Mouse (Mus musculus) ES-E14 (cell line): Measurements from ENCODE around the gene Pou3f1. TPM values are rescaled to one million over a fixed set of nuclear protein-coding genes. Genes with fewer than 3 reads are reported as not detected.

ENCODE experiments used
- DNase-seq: peaks from one replicate; pipeline ENCODE4 v3.0.0-alpha.2; 2013; ENCODE audit warnings: low read depth, low spot score
- H3K27ac ChIP-seq: 2 replicates; pipeline ENCODE4 v1.5.1; 2012; ENCODE audit warnings: low read depth, mild to moderate bottlenecking, low read length, moderate library complexity, mixed read lengths; ENCODE audit not compliant: poor library complexity, insufficient read depth, severe bottlenecking
- H3K36me3 ChIP-seq: 2 replicates; pipeline ENCODE4 v1.6.1; 2012; ENCODE audit warnings: mild to moderate bottlenecking, low read length, moderate library complexity, mixed read lengths; ENCODE audit not compliant: control insufficient read depth, poor library complexity, insufficient read depth, severe bottlenecking
- H3K4me1 ChIP-seq, 2 experiments: fragments of 150-350 bp in 1 of 2; sonication (generic) in 1 of 2; 2 replicates each; pipeline ENCODE4 v1.6.1; 2012; ENCODE audit warnings: low read length in 2 of 2, mild to moderate bottlenecking in 1 of 2, mixed read lengths in 1 of 2; ENCODE audit not compliant: control insufficient read depth in 2 of 2, insufficient read depth in 2 of 2, poor library complexity in 1 of 2
- H3K4me3 ChIP-seq, 2 experiments: fragments of 150-350 bp in 1 of 2; sonication (generic) in 1 of 2; 2 replicates each; pipeline ENCODE4 v1.5.1; 2012; ENCODE audit warnings: low read length in 2 of 2, low read depth in 1 of 2, mild to moderate bottlenecking in 1 of 2, mixed read lengths in 1 of 2; ENCODE audit not compliant: insufficient read depth in 1 of 2, poor library complexity in 1 of 2, severe bottlenecking in 1 of 2
- H3K9ac ChIP-seq: 2 replicates; pipeline ENCODE4 v1.6.1; 2012; ENCODE audit warnings: low read depth, mild to moderate bottlenecking, low read length, mixed read lengths; ENCODE audit not compliant: poor library complexity, insufficient read depth, severe bottlenecking
- H3K9me3 ChIP-seq: fragments of 150-350 bp; sonication (generic); 2 replicates; pipeline ENCODE4 v1.6.1; 2012; ENCODE audit warnings: low read depth, mild to moderate bottlenecking, low read length; ENCODE audit not compliant: control insufficient read depth, insufficient read depth
- CHD2 ChIP-seq: IDR thresholded peaks from 2 replicates; pipeline ENCODE4 v1.6.1; 2014; ENCODE audit warnings: mild to moderate bottlenecking, low read depth, low read length, inconsistent platforms
- HCFC1 ChIP-seq: IDR thresholded peaks from 2 replicates; pipeline ENCODE4 v1.6.1; 2012; ENCODE audit warnings: low read length, inconsistent platforms, borderline replicate concordance; ENCODE audit not compliant: insufficient read depth
- MAFK ChIP-seq: IDR thresholded peaks from 2 replicates; pipeline ENCODE4 v1.6.1; 2014; ENCODE audit warnings: mild to moderate bottlenecking, low read depth, low read length, inconsistent platforms; ENCODE audit not compliant: insufficient read depth
- ZC3H11A ChIP-seq: IDR thresholded peaks from 2 replicates; pipeline ENCODE4 v1.6.1; 2012; ENCODE audit warnings: low read depth, mild to moderate bottlenecking, inconsistent platforms, low read length, borderline replicate concordance
- ZNF384 ChIP-seq: IDR thresholded peaks from 2 replicates; pipeline ENCODE4 v1.6.1; 2012; ENCODE audit warnings: low read depth, low read length, inconsistent platforms
- in situ Hi-C, 2 experiments: fragments of 600-800 bp; cut with MboI; formaldehyde crosslinking; loops; one replicate each; pipeline ENCODE4 v1.15.1; 2025; ENCODE audit warnings: low sequenced_read_pairs in 2 of 2, inconsistent platforms in 1 of 2; ENCODE audit not compliant: unreplicated experiment in 2 of 2
- total RNA-seq: library from RNA; depleted of rRNA; stranded (reverse); fragments of 300-350 nt; gene quantifications from 2 replicates; pipeline ENCODE4 v1.2.3, GENCODE M21; 2012

Pou3f1 gene
- total RNA-seq, 1 experiment, result 6.2 TPM

DNA sequence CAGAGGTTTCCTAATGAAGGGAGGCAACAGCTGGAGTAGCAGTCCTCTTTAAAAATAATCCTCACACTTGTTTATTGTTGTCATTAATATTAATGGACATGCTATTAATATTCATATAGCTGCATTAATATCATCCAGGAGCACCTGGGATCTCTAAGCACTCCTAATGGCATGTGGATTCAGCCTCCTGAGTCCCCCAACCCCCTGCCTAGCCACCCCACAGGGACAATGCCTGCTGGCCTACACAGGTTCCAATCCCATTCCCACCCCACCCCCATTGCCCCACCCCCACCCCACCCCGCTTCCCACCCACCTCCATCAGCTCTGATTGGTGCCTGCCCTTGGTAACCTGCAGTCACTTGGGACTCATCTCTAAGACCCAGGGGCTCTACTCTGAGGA lies 40.0 kb upstream of the Pou3f1 start:
- Histone ChIP-seq H3K9ac (no peak overlapping the region), H3K9me3 (no peaks in the 10 kb centered on the region), H3K27ac (no peak overlapping the region), H3K4me3 (no peak overlapping the region), H3K36me3 (no peaks in the 10 kb centered on the region), H3K4me1 (peaks cover 10 to 24% of the 10 kb centered on the region in 2 experiments; a peak in 3 of 4 replicates)
- in situ Hi-C loops, result no loop called here
- DNase-seq, result no peak
- TF ChIP-seq MAFK, result no peak
- no peak for TF ChIP-seq ZC3H11A
- TF ChIP-seq HCFC1, result no peak
- TF ChIP-seq CHD2, result no peak
- TF ChIP-seq ZNF384, result no peak

DNA sequence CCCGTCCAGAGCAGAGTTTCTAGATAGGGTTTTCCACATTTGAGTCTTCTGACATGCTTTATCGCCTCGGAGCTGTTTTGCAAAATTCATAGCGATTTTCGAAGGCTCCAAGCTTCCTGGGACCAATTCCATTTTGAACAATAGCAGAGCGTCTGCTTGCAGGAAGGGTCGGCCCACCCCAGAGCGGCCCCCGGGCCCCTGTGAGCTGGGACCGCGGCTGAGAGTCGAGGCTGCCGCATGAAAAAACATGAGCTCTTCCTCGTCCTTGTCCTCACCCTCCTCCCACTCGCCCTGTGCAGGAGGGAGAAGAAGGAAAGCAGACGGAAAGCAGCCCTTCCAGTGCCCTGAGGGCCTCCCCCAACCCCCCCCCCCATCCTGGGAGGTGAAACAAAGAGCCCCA lies 38.0 kb upstream of the Pou3f1 start:
- no peaks in the 10 kb centered on the region for H3K36me3 ChIP-seq
- no peak overlapping the region for H3K4me3 ChIP-seq
- in situ Hi-C loops, result no loop called here
- DNase-seq, result no peak
- no peaks in the 10 kb centered on the region for H3K9me3 ChIP-seq
- TF ChIP-seq MAFK (no peak), CHD2 (no peak), HCFC1 (no peak), ZC3H11A (no peak), ZNF384 (no peak)
- H3K4me1 ChIP-seq, result peaks cover 10 to 25% of the 10 kb centered on the region in 2 experiments; a peak in 3 of 4 replicates
- H3K27ac ChIP-seq, result no peak overlapping the region
- H3K9ac ChIP-seq, result no peak overlapping the region

DNA sequence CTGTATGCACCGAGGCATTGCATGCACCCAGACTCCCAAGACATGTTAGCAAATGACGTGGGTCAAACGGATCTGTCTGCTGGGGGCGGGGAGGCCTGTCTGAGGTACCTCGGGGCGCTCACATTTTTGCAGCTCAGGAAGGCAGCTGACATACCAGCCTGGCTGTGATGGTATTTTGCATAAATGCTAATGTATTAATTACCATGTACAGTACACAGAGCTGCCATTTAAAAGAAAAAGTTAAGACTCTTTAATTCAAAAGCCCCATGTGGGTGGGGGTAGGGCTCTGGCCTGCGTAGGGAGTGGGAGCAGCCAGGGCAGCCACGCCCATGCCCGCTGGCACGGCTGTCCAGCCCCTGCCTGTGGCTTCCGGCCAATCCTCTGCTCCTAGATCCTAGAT lies 35.2 kb upstream of the Pou3f1 start:
- H3K9me3 ChIP-seq, result no peaks in the 10 kb centered on the region
- no peak for DNase-seq
- H3K4me1 ChIP-seq, result peaks cover 2 to 18% of the 10 kb centered on the region in 2 experiments; a peak in 1 of 4 replicates
- in situ Hi-C loops, result no loop called here
- TF ChIP-seq ZNF384 (no peak), MAFK (no peak), CHD2 (no peak), HCFC1 (no peak), ZC3H11A (no peak)
- H3K4me3 ChIP-seq, result no peak overlapping the region
- H3K27ac ChIP-seq, result no peak overlapping the region
- no peaks in the 10 kb centered on the region for H3K36me3 ChIP-seq
- no peak overlapping the region for H3K9ac ChIP-seq

DNA sequence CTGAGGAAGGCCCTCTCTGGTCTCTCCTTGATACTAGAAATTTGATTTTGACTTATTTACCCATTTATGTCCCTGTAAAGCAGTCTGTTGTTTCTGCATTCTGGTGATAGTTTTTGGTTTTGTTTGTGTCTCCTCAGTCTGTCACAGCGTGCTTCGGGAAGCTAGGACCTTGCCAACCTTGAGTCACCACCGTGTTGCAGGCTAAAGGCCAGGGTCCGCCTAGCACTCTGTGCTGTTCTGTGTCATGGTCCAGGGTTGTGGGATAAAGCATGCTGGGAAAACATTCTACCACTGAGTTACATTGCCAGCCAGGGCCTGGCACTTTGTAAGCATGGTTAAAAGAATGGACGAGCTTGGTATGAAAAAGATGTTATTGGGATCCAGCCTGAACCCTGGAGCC lies 34.0 kb upstream of the Pou3f1 start:
- Histone ChIP-seq H3K27ac (no peak overlapping the region), H3K4me3 (no peak overlapping the region), H3K36me3 (no peaks in the 10 kb centered on the region), H3K4me1 (peaks cover 2 to 19% of the 10 kb centered on the region in 2 experiments; a peak in 1 of 4 replicates), H3K9me3 (no peaks in the 10 kb centered on the region), H3K9ac (no peak overlapping the region)
- in situ Hi-C loops, result no loop called here
- DNase-seq, result no peak
- TF ChIP-seq CHD2, result no peak
- no peak for TF ChIP-seq MAFK
- TF ChIP-seq ZNF384, result no peak
- TF ChIP-seq HCFC1, result no peak
- no peak for TF ChIP-seq ZC3H11A
